Mouse (Mus musculus): Measurements from ENCODE around the gene Cpm. TPM values are rescaled to one million over a fixed set of nuclear protein-coding genes. Genes with fewer than 3 reads are reported as not detected.

Gene Cpm
- total RNA-seq, 2 experiments from 2014 or later = 7.5 to 8.1 TPM

- intact Hi-C loops (cut with DNase I) = no loop called here
- no peak for DNase-seq (ENCODE audit: low spot score in 2 of 2)
Measured at GRCm38 (mm10) chr10:117604624-117605282, 24.5 kb upstream of the Cpm start.

GRCm38 (mm10) chr10:117605283-117606243, 23.7 kb upstream of the Cpm start:
- intact Hi-C loops (cut with DNase I) = no loop called here
- DNase-seq (ENCODE audit: low spot score in 2 of 2) = no peak

GRCm38 (mm10) chr10:117606423-117606822, 22.9 kb upstream of the Cpm start:
- intact Hi-C loops (cut with DNase I) = no loop called here
- DNase-seq (ENCODE audit: low spot score in 2 of 2) = no peak

- intact Hi-C loops (cut with DNase I) = no loop called here
Measured at GRCm38 (mm10) chr10:117607051-117607803, 22.1 kb upstream of the Cpm start.

GRCm38 (mm10) chr10:117607804-117608279, 21.5 kb upstream of the Cpm start:
- no peak for DNase-seq (ENCODE audit: low spot score in 2 of 2)
- intact Hi-C loops (cut with DNase I) = no loop called here

More at GRCm38 (mm10) chr10:117607051-117607803, 22.1 kb upstream of the Cpm start:
- no peak for DNase-seq (ENCODE audit: low spot score in 2 of 2)

GRCm38 (mm10) chr10:117608487-117608886, 20.8 kb upstream of the Cpm start:
- intact Hi-C loops (cut with DNase I) = no loop called here
- no peak for DNase-seq (ENCODE audit: low spot score in 2 of 2)

GRCm38 (mm10) chr10:117608988-117609809, 20.1 kb upstream of the Cpm start:
- intact Hi-C loops (cut with DNase I) = no loop called here
- no peak for DNase-seq (ENCODE audit: low spot score in 2 of 2)

- intact Hi-C loops (cut with DNase I) = no loop called here
- DNase-seq (ENCODE audit: low spot score in 2 of 2) = no peak
Measured at GRCm38 (mm10) chr10:117609810-117610090, 19.6 kb upstream of the Cpm start.

- intact Hi-C loops (cut with DNase I) = no loop called here
- no peak for DNase-seq (ENCODE audit: low spot score in 2 of 2)
Measured at GRCm38 (mm10) chr10:117610160-117610764, 19.0 kb upstream of the Cpm start.

- DNase-seq (ENCODE audit: low spot score in 2 of 2) = no peak
- intact Hi-C loops (cut with DNase I) = no loop called here
Measured at GRCm38 (mm10) chr10:117610794-117611384, 18.4 kb upstream of the Cpm start.

- intact Hi-C loops (cut with DNase I) = no loop called here
- no peak for DNase-seq (ENCODE audit: low spot score in 2 of 2)
Measured at GRCm38 (mm10) chr10:117611503-117611902, 17.8 kb upstream of the Cpm start.

GRCm38 (mm10) chr10:117611976-117612375, 17.3 kb upstream of the Cpm start:
- intact Hi-C loops (cut with DNase I) = no loop called here
- DNase-seq (ENCODE audit: low spot score in 2 of 2) = no peak

GRCm38 (mm10) chr10:117612621-117613584, 16.4 kb upstream of the Cpm start:
- DNase-seq (ENCODE audit: low spot score in 2 of 2) = no peak
- intact Hi-C loops (cut with DNase I) = no loop called here

- DNase-seq (ENCODE audit: low spot score in 2 of 2) = no peak
- intact Hi-C loops (cut with DNase I) = no loop called here
Measured at GRCm38 (mm10) chr10:117613960-117614359, 15.3 kb upstream of the Cpm start.

GRCm38 (mm10) chr10:117614387-117614786, 14.9 kb upstream of the Cpm start:
- intact Hi-C loops (cut with DNase I) = no loop called here
- no peak for DNase-seq (ENCODE audit: low spot score in 2 of 2)

GRCm38 (mm10) chr10:117615239-117615638, 14.1 kb upstream of the Cpm start:
- intact Hi-C loops (cut with DNase I) = no loop called here
- DNase-seq (ENCODE audit: low spot score in 2 of 2) = no peak

- DNase-seq (ENCODE audit: low spot score in 2 of 2) = no peak
- intact Hi-C loops (cut with DNase I) = no loop called here
Measured at GRCm38 (mm10) chr10:117615746-117616145, 13.6 kb upstream of the Cpm start.
